Mouse (Mus musculus) testis, adult 2 months (tissue): ENCODE measurements around the gene Erf.

Experiments
- CTCF ChIP-seq: fragments of 200-500 bp; IDR thresholded peaks from 2 replicates; pipeline ENCODE4 v1.5.1; 2012; ENCODE audit warnings: low read depth, mild to moderate bottlenecking, inconsistent platforms, low read length, moderate library complexity; ENCODE audit not compliant: control insufficient read depth, insufficient read depth, insufficient replicate concordance
- POLR2A ChIP-seq: fragments of 200-500 bp; IDR thresholded peaks from 2 replicates; pipeline ENCODE4 v1.6.1; 2012; ENCODE audit warnings: low read depth, mild to moderate bottlenecking, inconsistent platforms, low read length, moderate library complexity; ENCODE audit not compliant: control insufficient read depth

- TF ChIP-seq CTCF (no peak), POLR2A (no peak)
Measured at GRCm38 (mm10) chr7:25268588-25268987, 18.0 kb upstream of the Erf start.
